Mouse (Mus musculus) monocyte, adult 2 months (primary cell): ENCODE results near the gene Gm27235.
"Not testable (repeated sequence)": the region's sequence is repeated elsewhere in the genome, so short reads cannot be mapped to it uniquely, and the experiment has no call there.

ENCODE experiments used
- DNase-seq, 2 experiments: peaks; one replicate each; pipeline ENCODE4 v3.0.0; 2022; ENCODE audit warnings: low spot score in 2 of 2, low read depth in 1 of 2

Gene Gm27235

DNA sequence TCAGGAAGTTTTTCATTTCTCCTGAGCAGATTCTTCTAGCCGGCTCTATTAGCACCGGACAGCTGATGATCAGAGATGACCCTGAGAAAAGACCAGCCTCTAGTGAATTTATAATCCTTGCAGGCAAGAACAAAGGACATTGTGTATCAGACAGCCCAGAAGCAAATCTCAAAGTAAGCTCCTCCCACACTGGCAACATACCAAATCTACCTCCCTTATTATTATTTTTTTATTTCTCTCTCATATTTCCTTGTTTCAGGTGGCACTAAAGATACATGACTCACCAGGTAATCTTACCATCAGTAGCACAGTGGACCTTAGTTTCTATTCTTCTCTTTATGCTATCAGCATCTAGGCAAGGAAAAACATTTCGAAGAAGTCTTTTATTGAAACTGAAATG lies at the start of gene Gm27235, which contains the start of gene D730048I06Rik:
TSS of gene Gm27235 (minus strand) at position 101 of the 400 bp plus-strand sequence.
TSS of gene D730048I06Rik (minus strand) at position 112 of the 400 bp plus-strand sequence.
- DNase-seq = no peak

DNA sequence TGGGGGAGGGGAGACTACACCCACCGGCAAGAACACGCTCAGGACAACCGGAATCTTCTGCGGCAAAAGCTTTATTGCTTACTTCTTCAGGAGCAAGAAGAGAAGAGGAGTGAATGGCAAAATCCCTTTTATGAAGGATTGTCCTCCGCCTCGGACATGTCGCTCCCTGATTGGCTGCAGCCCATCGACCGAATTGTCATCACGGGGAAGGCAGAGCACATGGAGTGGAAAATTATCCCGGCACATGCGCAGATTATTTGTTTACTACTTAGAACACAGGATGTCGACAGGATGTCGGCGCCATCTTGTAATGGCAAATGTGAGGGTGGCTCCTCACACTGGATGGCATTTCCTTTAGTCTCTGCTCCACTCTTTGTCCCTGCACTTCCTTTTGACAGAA lies 28.0 kb upstream of the Gm27235 start:
- DNase-seq = not testable (repeated sequence)

DNA sequence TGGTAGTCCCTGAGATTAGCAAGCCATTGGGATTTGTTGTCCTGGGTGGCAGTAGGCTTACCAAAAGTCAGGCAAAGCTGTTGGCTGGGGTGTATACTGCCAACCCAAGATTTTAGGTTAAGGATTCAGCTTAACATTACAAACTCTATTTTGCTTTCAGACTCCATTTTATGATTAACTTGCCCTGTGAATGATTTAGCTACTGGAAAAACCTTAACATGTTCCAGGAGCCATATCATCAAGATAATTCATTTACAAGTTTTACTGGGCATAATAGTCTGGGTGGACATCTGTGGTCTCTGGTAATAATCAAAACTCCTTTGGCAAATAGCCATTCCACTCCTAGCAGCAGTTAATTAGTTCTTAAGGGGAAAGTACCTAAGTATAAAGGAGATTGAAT lies 8.2 kb upstream of the Gm27235 start:
- no peak for DNase-seq

DNA sequence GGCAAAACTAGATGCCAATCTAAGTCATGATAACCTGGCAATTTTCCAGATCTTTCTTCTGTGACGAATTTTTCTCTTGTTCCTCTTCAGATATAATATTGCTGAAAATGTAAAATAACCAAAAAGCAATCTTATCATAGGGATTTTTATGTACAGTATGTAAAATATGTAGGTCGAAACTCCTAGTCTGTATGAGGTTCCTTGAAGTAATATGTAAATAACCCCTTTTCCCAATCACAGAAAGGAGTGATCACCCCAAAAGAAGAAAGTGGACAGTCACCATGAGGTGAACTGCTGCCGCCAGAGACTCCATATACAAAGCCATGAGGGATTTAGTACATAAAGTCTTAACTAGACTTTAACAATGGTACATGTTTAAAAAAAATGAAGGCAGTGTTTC lies 11.9 kb downstream of the Gm27235 start, which contains the start of gene Gm17727:
TSS of gene Gm17727 (minus strand) at position 101 of the 400 bp plus-strand sequence.
- no peak for DNase-seq

DNA sequence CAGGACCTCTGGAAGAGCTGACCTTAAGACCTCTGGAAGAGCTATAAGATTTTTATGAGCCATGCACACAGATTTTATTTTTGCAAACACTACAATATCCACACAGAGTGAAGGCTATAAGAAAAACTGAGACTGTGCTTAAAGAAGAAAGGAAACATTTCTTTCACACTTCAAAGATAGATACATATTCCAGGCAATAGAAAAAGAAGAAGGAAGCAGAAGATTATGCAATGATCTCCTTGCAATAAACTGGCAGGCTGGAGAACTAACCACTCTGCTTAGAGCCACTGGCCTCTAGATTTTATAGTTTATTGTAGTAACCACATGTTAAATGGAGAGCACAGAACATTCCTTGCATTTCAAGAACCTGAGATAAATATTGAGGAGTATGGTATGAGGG lies 33.1 kb downstream of the Gm27235 start:
- no peak for DNase-seq

DNA sequence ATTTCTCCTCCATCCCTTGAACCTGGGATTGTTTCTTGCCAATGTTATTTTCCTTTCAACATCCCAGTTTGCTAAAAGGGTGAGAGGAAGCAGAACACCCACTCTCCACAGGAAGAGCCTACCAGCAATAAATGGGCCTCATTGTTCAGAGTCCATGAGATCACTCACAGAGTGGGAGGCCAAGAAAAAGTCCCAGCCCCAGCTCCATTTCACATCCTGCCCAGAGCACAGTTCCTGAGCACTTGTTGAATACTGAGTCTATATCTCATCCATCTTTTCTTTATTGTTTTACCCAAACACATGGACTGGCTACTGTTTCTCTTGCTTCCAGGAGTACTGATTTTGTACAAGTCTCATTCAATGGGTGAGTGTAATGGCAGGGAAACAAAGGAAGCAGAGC lies 49.2 kb downstream of the Gm27235 start, which contains the start of gene Gm17677:
TSS of gene Gm17677 (plus strand) at position 301 of the 400 bp plus-strand sequence.
- DNase-seq = no peak
